Mouse (Mus musculus): ENCODE measurements around the gene Bhlhe40. TPM values are rescaled to one million over a fixed set of nuclear protein-coding genes. Genes with fewer than 3 reads are reported as not detected.

The Bhlhe40 gene
- polyA plus RNA-seq, 1 experiment = 8.1 TPM

GRCm38 (mm10) chr6:108666648-108667488 lies 6.4 kb downstream of the Bhlhe40 start:
- TF ChIP-seq CTCF (IDR thresholded peaks at IDR 0.05; ENCODE audit: extremely low read depth, insufficient read depth, insufficient read length, insufficient replicate concordance) (no peak), POLR2A (IDR thresholded peaks at IDR 0.05; ENCODE audit: low read depth, low read length) (no peak)
- H3K27ac ChIP-seq (ENCODE audit: insufficient read depth, low read length) = no peak overlapping the region
- H3K36me3 ChIP-seq (ENCODE audit: control insufficient read depth, insufficient read depth, low read length) = peaks cover 15% of the 10 kb centered on the region
- 89% methylated on average over 12 of the region's 12 CpGs for WGBS
- no peak overlapping the region for H3K4me3 ChIP-seq (ENCODE audit: extremely low read depth, insufficient read depth, insufficient read length)
- DNase-seq (ENCODE audit: low read depth in 1 of 2, low spot score in 2 of 2) = no peak
- H3K4me1 ChIP-seq (ENCODE audit: control insufficient read depth, insufficient read depth, insufficient read length) = peaks cover 7% of the 10 kb centered on the region; the same call in 1 of the 2 replicates
- no peaks in the 10 kb centered on the region for H3K27me3 ChIP-seq (ENCODE audit: control insufficient read depth, insufficient read depth, low read length)

GRCm38 (mm10) chr6:108667599-108668021 lies 7.2 kb downstream of the Bhlhe40 start:
- TF ChIP-seq POLR2A (IDR thresholded peaks at IDR 0.05; ENCODE audit: low read depth, low read length) (no peak), CTCF (IDR thresholded peaks at IDR 0.05; ENCODE audit: extremely low read depth, insufficient read depth, insufficient read length, insufficient replicate concordance) (no peak)
- Histone ChIP-seq H3K4me3 (ENCODE audit: extremely low read depth, insufficient read depth, insufficient read length) (no peak overlapping the region), H3K27ac (ENCODE audit: insufficient read depth, low read length) (no peak overlapping the region), H3K4me1 (ENCODE audit: control insufficient read depth, insufficient read depth, insufficient read length) (peaks cover 5% of the 10 kb centered on the region; the same call in 1 of the 2 replicates), H3K36me3 (ENCODE audit: control insufficient read depth, insufficient read depth, low read length) (peaks cover 15% of the 10 kb centered on the region), H3K27me3 (ENCODE audit: control insufficient read depth, insufficient read depth, low read length) (no peaks in the 10 kb centered on the region)
- WGBS = 67% methylated on average over 6 of the region's 6 CpGs
- DNase-seq (ENCODE audit: low read depth in 1 of 2, low spot score in 2 of 2) = no peak

- TF ChIP-seq CTCF (IDR thresholded peaks at IDR 0.05; ENCODE audit: extremely low read depth, insufficient read depth, insufficient read length, insufficient replicate concordance) = no peak
- TF ChIP-seq POLR2A (IDR thresholded peaks at IDR 0.05; ENCODE audit: low read depth, low read length) = no peak
- WGBS = 13% methylated on average over 30 of the region's 30 CpGs
- H3K27me3 ChIP-seq (ENCODE audit: control insufficient read depth, insufficient read depth, low read length) = no peaks in the 10 kb centered on the region
- peak in 1 of 2 experiments; percentile 24 for DNase-seq (ENCODE audit: low read depth in 1 of 2, low spot score in 2 of 2)
- H3K4me3 ChIP-seq (ENCODE audit: extremely low read depth, insufficient read depth, insufficient read length) = peak overlapping the region; percentile 35; the same call in 1 of the 2 replicates
- no peak overlapping the region for H3K27ac ChIP-seq (ENCODE audit: insufficient read depth, low read length)
- peaks cover 5% of the 10 kb centered on the region; the same call in 1 of the 2 replicates for H3K4me1 ChIP-seq (ENCODE audit: control insufficient read depth, insufficient read depth, insufficient read length)
- H3K36me3 ChIP-seq (ENCODE audit: control insufficient read depth, insufficient read depth, low read length) = peaks cover 15% of the 10 kb centered on the region
Observed at GRCm38 (mm10) chr6:108668321-108668786, 7.9 kb downstream of the Bhlhe40 start.

- Histone ChIP-seq H3K36me3 (ENCODE audit: control insufficient read depth, insufficient read depth, low read length) (peaks cover 8% of the 10 kb centered on the region), H3K4me1 (ENCODE audit: control insufficient read depth, insufficient read depth, insufficient read length) (no peaks in the 10 kb centered on the region; the same call in 1 of the 2 replicates), H3K27ac (ENCODE audit: insufficient read depth, low read length) (no peak overlapping the region), H3K4me3 (ENCODE audit: extremely low read depth, insufficient read depth, insufficient read length) (no peak overlapping the region), H3K27me3 (ENCODE audit: control insufficient read depth, insufficient read depth, low read length) (no peaks in the 10 kb centered on the region)
- DNase-seq (ENCODE audit: low read depth in 1 of 2, low spot score in 2 of 2) = no peak
- no peak for TF ChIP-seq CTCF (IDR thresholded peaks at IDR 0.05; ENCODE audit: extremely low read depth, insufficient read depth, insufficient read length, insufficient replicate concordance)
- TF ChIP-seq POLR2A (IDR thresholded peaks at IDR 0.05; ENCODE audit: low read depth, low read length) = no peak
- WGBS = 93% methylated on average over 3 of the region's 3 CpGs
Observed at GRCm38 (mm10) chr6:108670276-108670675, 9.8 kb downstream of the Bhlhe40 start.

GRCm38 (mm10) chr6:108670821-108671220 lies 10.4 kb downstream of the Bhlhe40 start:
- WGBS = 83% methylated on average over 3 of the region's 3 CpGs
- no peak overlapping the region for H3K27ac ChIP-seq (ENCODE audit: insufficient read depth, low read length)
- no peak for DNase-seq (ENCODE audit: low read depth in 1 of 2, low spot score in 2 of 2)
- H3K36me3 ChIP-seq (ENCODE audit: control insufficient read depth, insufficient read depth, low read length) = peaks cover 3% of the 10 kb centered on the region; the same call in 1 of the 2 replicates
- no peaks in the 10 kb centered on the region; the same call in 1 of the 2 replicates for H3K4me1 ChIP-seq (ENCODE audit: control insufficient read depth, insufficient read depth, insufficient read length)
- no peak overlapping the region for H3K4me3 ChIP-seq (ENCODE audit: extremely low read depth, insufficient read depth, insufficient read length)
- H3K27me3 ChIP-seq (ENCODE audit: control insufficient read depth, insufficient read depth, low read length) = no peaks in the 10 kb centered on the region
- TF ChIP-seq CTCF (IDR thresholded peaks at IDR 0.05; ENCODE audit: extremely low read depth, insufficient read depth, insufficient read length, insufficient replicate concordance) (no peak), POLR2A (IDR thresholded peaks at IDR 0.05; ENCODE audit: low read depth, low read length) (no peak)

GRCm38 (mm10) chr6:108672094-108672493 lies 11.7 kb downstream of the Bhlhe40 start:
- no peak overlapping the region for H3K4me3 ChIP-seq (ENCODE audit: extremely low read depth, insufficient read depth, insufficient read length)
- TF ChIP-seq CTCF (IDR thresholded peaks at IDR 0.05; ENCODE audit: extremely low read depth, insufficient read depth, insufficient read length, insufficient replicate concordance) = no peak
- no peak for TF ChIP-seq POLR2A (IDR thresholded peaks at IDR 0.05; ENCODE audit: low read depth, low read length)
- 59% methylated on average over 8 of the region's 8 CpGs for WGBS
- no peaks in the 10 kb centered on the region; the same call in 1 of the 2 replicates for H3K4me1 ChIP-seq (ENCODE audit: control insufficient read depth, insufficient read depth, insufficient read length)
- H3K27ac ChIP-seq (ENCODE audit: insufficient read depth, low read length) = no peak overlapping the region
- H3K27me3 ChIP-seq (ENCODE audit: control insufficient read depth, insufficient read depth, low read length) = no peaks in the 10 kb centered on the region
- DNase-seq (ENCODE audit: low read depth in 1 of 2, low spot score in 2 of 2) = no peak
- no peaks in the 10 kb centered on the region; the same call in 1 of the 2 replicates for H3K36me3 ChIP-seq (ENCODE audit: control insufficient read depth, insufficient read depth, low read length)

Data from spleen, adult 2 months (tissue).